In the genomic region with DNA sequence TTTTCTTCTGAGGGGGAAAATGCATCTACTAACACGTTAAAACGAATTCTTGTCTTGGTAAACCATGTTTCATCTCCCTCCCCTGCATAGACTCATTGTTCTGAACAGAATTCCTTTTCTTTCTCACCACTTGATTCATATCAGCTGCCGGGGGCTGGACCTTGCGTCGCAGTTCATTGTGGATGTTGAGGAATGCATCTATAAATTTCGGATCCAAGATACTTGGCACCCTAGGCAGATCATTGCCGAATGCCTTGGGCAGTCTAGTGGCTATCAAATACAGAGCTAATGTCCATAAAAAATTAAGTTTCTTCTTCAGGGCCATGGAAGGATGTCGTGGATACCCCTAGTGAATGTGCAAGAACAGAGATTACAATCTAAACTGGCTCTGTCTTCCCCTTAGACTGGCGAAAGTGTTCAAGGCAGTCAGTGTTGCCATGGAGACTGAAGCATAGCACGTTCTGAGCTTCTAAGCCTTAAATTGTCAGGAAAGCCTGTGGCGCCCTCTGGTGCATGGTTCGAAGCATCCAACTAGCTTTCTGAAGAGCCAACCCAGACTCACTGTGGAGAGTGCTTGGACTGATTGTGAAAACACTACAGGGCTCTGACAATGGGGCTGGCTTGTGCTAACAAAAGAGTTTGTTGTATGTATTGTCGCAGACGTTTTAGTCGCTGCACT, we compare ENCODE assay signal across 8 mouse cellular contexts. TPM values are rescaled to one million over a fixed set of nuclear protein-coding genes. Genes with fewer than 3 reads are reported as not detected.
A peak's percentile ranks its signal among the peaks of the same experiment; 100 is the strongest.
DNase-seq lines count a peak whose midpoint lies in the region; ATAC-seq and TF ChIP-seq lines count a peak whose summit lies in the region.
"Not testable (repeated sequence)": the region's sequence is repeated elsewhere in the genome, so short reads cannot be mapped to it uniquely, and the experiment has no call there.

A gene (minus strand): TSS at position 446 of the 679 bp plus-strand sequence.

- H3K27ac ChIP-seq in cortical plate, adult 2 months (ENCODE audit: insufficient read depth, low read length); intestine, embryonic 15.5 days: not testable (repeated sequence)

- TF ChIP-seq POLR2A in cortical plate, adult 2 months (IDR thresholded peaks at IDR 0.05; ENCODE audit: extremely low read depth, insufficient read depth, low read length): not testable (repeated sequence)

- intact Hi-C loops in gastrocnemius, postnatal 14 days (cut with DNase I; ENCODE audit: low total_unique reads): not testable (repeated sequence)

- 23% methylated on average over 15 of the region's 15 CpGs for WGBS in intestine, embryonic 15.5 days

- H3K4me1 ChIP-seq in cortical plate, adult 2 months (ENCODE audit: control insufficient read depth, insufficient read depth, low read length); intestine, embryonic 15.5 days (replicated peaks); megakaryocyte, embryonic 14.5 days: not testable (repeated sequence)

- H3K4me3 ChIP-seq in cortical plate, adult 2 months (ENCODE audit: insufficient read depth, low read length); intestine, embryonic 15.5 days (replicated peaks): not testable (repeated sequence)
- peak within 1 kb of the TSS; percentile 51 for H3K4me3 ChIP-seq in megakaryocyte, embryonic 14.5 days (replicated peaks)

- H3K27me3 ChIP-seq in intestine, embryonic 15.5 days (replicated peaks); megakaryocyte, embryonic 14.5 days (replicated peaks): not testable (repeated sequence)

- DNase-seq in adipocyte (ENCODE audit: low spot score): peak; percentile 81
- peak; percentile 54 for DNase-seq in gastrocnemius, postnatal 14 days
- DNase-seq in left cerebral cortex, adult 9 months (ENCODE audit: low spot score in 2 of 2): peak; percentile 73 to 93
- peak; percentile 92 to 96 for DNase-seq in right cerebral cortex, adult 2 months (ENCODE audit: low spot score in 2 of 2)
- peak; percentile 72 for DNase-seq in urinary bladder, postnatal 14 days (ENCODE audit: low spot score)

- not testable (repeated sequence) for H3K9ac ChIP-seq in intestine, embryonic 15.5 days

- peak; percentile 92 for TF ChIP-seq CTCF in cortical plate, adult 2 months (IDR thresholded peaks at IDR 0.05; ENCODE audit: extremely low read depth, insufficient read depth, low read length)

- ATAC-seq in intestine, embryonic 15.5 days: peak; percentile 79

- H3K36me3 ChIP-seq in intestine, embryonic 15.5 days; megakaryocyte, embryonic 14.5 days (replicated peaks; ENCODE audit: low read length): not testable (repeated sequence)

- H3K4me2 ChIP-seq in intestine, embryonic 15.5 days (replicated peaks): 0 out of 2 replicates have a peak within 1 kb of the TSS, but pooled peaks have one; percentile 17

- H3K9me3 ChIP-seq in intestine, embryonic 15.5 days; megakaryocyte, embryonic 14.5 days: not testable (repeated sequence)

RNA-seq across cellular contexts. Expression of the gene that starts here (rescaled TPM):
- 0.31 TPM in 1 of 2 replicates, not detected in the other for polyA plus RNA-seq in cortical plate, adult 2 months (2012; rRNA removed)
- not detected for total RNA-seq in gastrocnemius, postnatal 14 days (2021)
- not detected in 2 replicates for polyA plus RNA-seq in intestine, embryonic 15.5 days (2015; fragmentation: Nextera tagmentation; extraction: Ambion mirVana)
- polyA plus RNA-seq in megakaryocyte, embryonic 14.5 days (2012; ENCODE audit: insufficient read depth, low replicate concordance): not detected in 2 replicates

Comparison
In these comparisons a context has a peak if more than half of its experiments do, and no peak if none do; other contexts are left out.
1. Peak in DNase-seq in gastrocnemius, postnatal 14 days; RNA of the gene not detected or under 1 TPM.
2. Peak in ATAC-seq and H3K4me2 ChIP-seq in intestine, embryonic 15.5 days; RNA of the gene not detected or under 1 TPM.